Mouse (Mus musculus) limb, embryonic 15.5 days (tissue): ENCODE measurements around the gene Abcc8. TPM values are rescaled to one million over a fixed set of nuclear protein-coding genes. Genes with fewer than 3 reads are reported as not detected.

ENCODE experiments used
- ATAC-seq: fragments of 200-750 bp; cut with Nextera tagmentation; 2 replicates; pipeline ENCODE4 v1.8.0; 2017; ENCODE audit warnings: low read depth, moderate TSS enrichment; ENCODE audit not compliant: insufficient number of reproducible peaks, low FRiP score, low TSS enrichment
- H3K27ac ChIP-seq: fragments of 300-500 bp; sonication (generic); 2 replicates; pipeline ENCODE4 v1.5.1; 2015; ENCODE audit warnings: moderate library complexity, mild to moderate bottlenecking, inconsistent platforms
- H3K27me3 ChIP-seq: fragments of 300-500 bp; sonication (generic); 2 replicates; pipeline ENCODE4 v1.6.1; 2015; ENCODE audit warnings: inconsistent platforms
- H3K36me3 ChIP-seq: fragments of 300-500 bp; sonication (generic); 2 replicates; pipeline ENCODE4 v1.6.1; 2015; ENCODE audit warnings: inconsistent platforms
- H3K4me1 ChIP-seq: fragments of 300-500 bp; sonication (generic); 2 replicates; pipeline ENCODE4 v1.6.1; 2015; ENCODE audit warnings: inconsistent platforms
- H3K4me2 ChIP-seq: fragments of 300-500 bp; sonication (generic); 2 replicates; pipeline ENCODE4 v1.6.1; 2015; ENCODE audit warnings: mild to moderate bottlenecking, inconsistent platforms
- H3K4me3 ChIP-seq: fragments of 300-500 bp; sonication (generic); 2 replicates; pipeline ENCODE4 v1.5.1; 2015; ENCODE audit warnings: mild to moderate bottlenecking, inconsistent platforms
- H3K9ac ChIP-seq: fragments of 300-500 bp; sonication (generic); 2 replicates; pipeline ENCODE4 v1.6.1; 2015; ENCODE audit warnings: inconsistent platforms
- H3K9me3 ChIP-seq: fragments of 300-500 bp; sonication (generic); 2 replicates; pipeline ENCODE4 v1.6.1; 2016; ENCODE audit warnings: inconsistent platforms
- WGBS: fragments of 180-500 bp; shearing (Covaris S2); methylation state at CpG from one replicate; pipeline ENCODE4 v1.1.7; 2015; 5-methylcytosine and 5-hydroxymethylcytosine counted together
- polyA plus RNA-seq: library from polyadenylated mRNA; unstranded; fragments of >200 nt; fragmentation: Nextera tagmentation; extraction: Ambion mirVana; gene quantifications from 2 replicates; pipeline ENCODE4 v1.2.1, GENCODE M21; 2015

Abcc8 gene
- polyA plus RNA-seq, 1 experiment from 2014 or later: 1.0 TPM

DNA sequence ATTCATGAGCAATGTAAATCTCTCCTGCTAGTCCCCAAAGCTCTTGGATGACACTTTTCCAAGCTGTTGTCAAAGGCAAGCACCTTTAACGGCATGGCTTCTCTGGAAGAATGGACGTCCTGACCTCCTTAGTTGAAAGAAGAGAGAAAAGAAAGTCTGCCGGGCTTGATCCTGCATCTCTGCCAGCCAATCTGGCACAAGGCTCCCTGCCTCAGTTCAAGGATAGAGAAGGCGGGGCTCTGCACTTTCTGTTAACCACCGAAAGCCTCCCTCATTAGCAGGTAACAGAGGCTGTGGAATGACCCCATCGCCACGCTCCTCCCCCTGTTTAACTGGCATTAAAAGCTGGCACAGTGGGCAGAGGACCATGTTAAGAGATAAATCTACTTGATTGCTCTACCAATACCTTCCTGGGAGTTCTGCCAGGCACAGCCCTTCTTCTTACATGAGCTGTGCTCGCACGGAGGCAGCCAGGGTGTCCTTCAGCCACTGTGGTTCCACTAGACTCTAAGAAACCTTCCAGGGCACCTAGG, 26.9 kb downstream of the Abcc8 start:
- no peak for ATAC-seq
- no peak overlapping the region for H3K4me2 ChIP-seq
- no peak overlapping the region for H3K27ac ChIP-seq
- no peak overlapping the region for H3K4me3 ChIP-seq
- H3K4me1 ChIP-seq: no peaks in the 10 kb centered on the region
- H3K9me3 ChIP-seq: no peaks in the 10 kb centered on the region
- 66% methylated on average over 9 of the region's 9 CpGs for WGBS
- H3K9ac ChIP-seq: no peak overlapping the region
- H3K36me3 ChIP-seq: no peaks in the 10 kb centered on the region
- H3K27me3 ChIP-seq: peaks cover 5% of the 10 kb centered on the region; the same call in 1 of the 2 replicates

- no peaks in the 10 kb centered on the region for H3K4me1 ChIP-seq
- H3K9ac ChIP-seq: no peak overlapping the region
- H3K27ac ChIP-seq: no peak overlapping the region
- 91% methylated on average over 7 of the region's 7 CpGs for WGBS
- H3K4me2 ChIP-seq: no peak overlapping the region
- no peaks in the 10 kb centered on the region for H3K36me3 ChIP-seq
- no peak overlapping the region for H3K4me3 ChIP-seq
- H3K9me3 ChIP-seq: no peaks in the 10 kb centered on the region
- ATAC-seq: no peak
- H3K27me3 ChIP-seq: no peaks in the 10 kb centered on the region
Observed at GRCm38 (mm10) chr7:46147417-46147816, 32.4 kb downstream of the Abcc8 start.

- H3K9me3 ChIP-seq: no peaks in the 10 kb centered on the region
- no peaks in the 10 kb centered on the region for H3K36me3 ChIP-seq
- no peak overlapping the region for H3K4me3 ChIP-seq
- H3K27ac ChIP-seq: no peak overlapping the region
- no peaks in the 10 kb centered on the region for H3K4me1 ChIP-seq
- ATAC-seq: no peak
- 83% methylated on average over 7 of the region's 7 CpGs for WGBS
- H3K4me2 ChIP-seq: no peak overlapping the region
- no peak overlapping the region for H3K9ac ChIP-seq
- H3K27me3 ChIP-seq: no peaks in the 10 kb centered on the region
Observed at GRCm38 (mm10) chr7:46146675-46147308, 33.0 kb downstream of the Abcc8 start.

DNA sequence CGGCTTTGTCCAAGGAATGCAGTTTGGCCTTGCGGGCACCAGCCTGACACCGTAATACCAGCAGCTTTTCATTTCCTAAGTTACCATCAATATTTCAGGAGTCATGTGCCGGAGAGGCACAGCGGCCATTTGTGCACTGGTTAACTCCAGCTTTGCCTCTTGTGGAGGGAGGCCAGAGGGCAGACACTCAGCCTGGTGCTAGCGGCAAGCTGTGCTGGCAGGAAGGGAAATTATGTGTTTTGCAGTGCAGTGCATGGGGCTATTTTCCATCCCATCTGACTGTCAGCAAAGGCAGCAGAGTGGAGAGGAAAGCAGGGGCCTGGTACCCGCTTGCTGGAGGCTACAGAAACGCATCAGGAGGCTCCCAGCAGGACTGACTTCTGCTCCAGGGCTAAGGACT, 35.8 kb downstream of the Abcc8 start:
- no peaks in the 10 kb centered on the region for H3K9me3 ChIP-seq
- no peak overlapping the region for H3K27ac ChIP-seq
- 71% methylated on average over 8 of the region's 8 CpGs for WGBS
- ATAC-seq: no peak
- H3K9ac ChIP-seq: no peak overlapping the region
- H3K27me3 ChIP-seq: no peaks in the 10 kb centered on the region
- no peak overlapping the region for H3K4me3 ChIP-seq
- no peak overlapping the region for H3K4me2 ChIP-seq
- H3K36me3 ChIP-seq: no peaks in the 10 kb centered on the region
- no peaks in the 10 kb centered on the region for H3K4me1 ChIP-seq

DNA sequence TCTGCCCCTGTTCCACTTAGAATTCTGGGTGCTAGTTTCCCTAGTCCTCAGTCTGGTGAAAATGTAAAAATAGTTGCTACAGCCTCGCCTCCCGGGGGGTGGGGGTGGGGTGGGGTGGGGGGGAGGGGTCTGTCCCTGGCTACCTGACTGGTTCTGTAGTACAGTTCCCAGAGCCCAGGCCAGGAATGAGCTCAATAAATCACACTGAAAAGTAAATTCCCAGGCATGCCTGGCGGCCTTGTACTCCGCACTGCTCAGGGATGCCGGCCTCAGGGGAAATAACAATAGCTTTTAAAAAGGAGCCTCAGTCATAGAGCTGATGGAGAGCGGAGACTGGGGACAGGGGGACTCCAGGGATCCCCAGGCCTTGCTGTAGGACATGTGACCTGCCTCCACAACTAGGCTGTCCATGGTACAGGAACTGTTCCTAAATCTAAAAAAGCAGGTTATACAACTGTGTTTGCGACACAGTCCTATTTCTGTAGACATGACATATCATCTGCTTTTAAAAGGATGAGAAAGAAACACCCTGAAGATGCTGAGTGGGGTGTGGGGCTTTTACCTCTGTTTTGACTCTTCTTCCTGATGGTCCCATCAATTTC, 41.4 kb downstream of the Abcc8 start:
- WGBS: 27% methylated on average over 7 of the region's 7 CpGs
- H3K27me3 ChIP-seq: no peaks in the 10 kb centered on the region

GRCm38 (mm10) chr7:46133858-46134257, 46.0 kb downstream of the Abcc8 start:
- Histone ChIP-seq H3K4me2 (no peak overlapping the region), H3K9me3 (no peaks in the 10 kb centered on the region), H3K36me3 (no peaks in the 10 kb centered on the region), H3K27me3 (no peaks in the 10 kb centered on the region), H3K9ac (no peak overlapping the region), H3K27ac (no peak overlapping the region), H3K4me3 (no peak overlapping the region), H3K4me1 (no peaks in the 10 kb centered on the region)
- no peak for ATAC-seq
- WGBS: 19% methylated on average over 7 of the region's 7 CpGs

More for the DNA sequence above, 41.4 kb downstream of the Abcc8 start:
- Histone ChIP-seq H3K9me3 (no peaks in the 10 kb centered on the region), H3K9ac (no peak overlapping the region), H3K27ac (no peak overlapping the region), H3K36me3 (no peaks in the 10 kb centered on the region), H3K4me1 (no peaks in the 10 kb centered on the region), H3K4me3 (no peak overlapping the region), H3K4me2 (no peak overlapping the region)
- ATAC-seq: no peak

GRCm38 (mm10) chr7:46132229-46132628, 47.6 kb downstream of the Abcc8 start:
- no peak overlapping the region for H3K4me2 ChIP-seq

GRCm38 (mm10) chr7:46131806-46132205, 48.0 kb downstream of the Abcc8 start:
- no peak overlapping the region for H3K27ac ChIP-seq
- H3K4me1 ChIP-seq: peaks cover 6% of the 10 kb centered on the region; the same call in 1 of the 2 replicates
- WGBS: 59% methylated on average over 8 of the region's 8 CpGs
- no peak for ATAC-seq
- no peak overlapping the region for H3K9ac ChIP-seq
- H3K36me3 ChIP-seq: no peaks in the 10 kb centered on the region
- H3K27me3 ChIP-seq: 0 out of 2 replicates have a peak, but pooled peaks cover 3% of the 10 kb centered on the region
- no peak overlapping the region for H3K4me3 ChIP-seq
- no peak overlapping the region for H3K4me2 ChIP-seq
- H3K9me3 ChIP-seq: no peaks in the 10 kb centered on the region

More at GRCm38 (mm10) chr7:46132229-46132628, 47.6 kb downstream of the Abcc8 start:
- Histone ChIP-seq H3K4me1 (peaks cover 6% of the 10 kb centered on the region; the same call in 1 of the 2 replicates), H3K9ac (no peak overlapping the region), H3K4me3 (no peak overlapping the region), H3K36me3 (no peaks in the 10 kb centered on the region), H3K27ac (no peak overlapping the region), H3K9me3 (no peaks in the 10 kb centered on the region), H3K27me3 (0 out of 2 replicates have a peak, but pooled peaks cover 3% of the 10 kb centered on the region)
- no peak for ATAC-seq
- 87% methylated on average over 12 of the region's 12 CpGs for WGBS

DNA sequence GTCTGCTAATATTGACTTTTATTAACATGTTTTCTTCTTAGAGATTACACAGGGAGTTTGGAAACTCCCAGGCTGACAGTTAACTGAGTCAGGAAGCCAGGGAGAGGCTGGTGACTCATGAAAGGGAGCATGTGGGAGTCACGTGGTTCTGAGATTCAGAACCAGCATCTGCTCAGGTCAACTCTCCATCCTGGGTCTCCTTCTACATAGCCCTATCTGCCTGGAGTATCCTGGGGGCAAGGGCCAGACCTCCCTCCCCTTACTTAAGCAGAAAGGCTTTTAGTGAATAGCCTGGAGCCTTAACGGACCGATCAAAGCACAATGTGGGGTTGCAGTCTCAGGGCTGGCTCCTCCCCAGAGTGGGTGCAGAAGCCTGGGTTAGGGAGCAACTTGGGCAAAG, 48.6 kb downstream of the Abcc8 start:
- Histone ChIP-seq H3K9ac (no peak overlapping the region), H3K36me3 (no peaks in the 10 kb centered on the region), H3K27ac (no peak overlapping the region), H3K4me3 (no peak overlapping the region), H3K27me3 (0 out of 2 replicates have a peak, but pooled peaks cover 3% of the 10 kb centered on the region), H3K4me2 (no peak overlapping the region), H3K4me1 (peaks cover 6% of the 10 kb centered on the region; the same call in 1 of the 2 replicates), H3K9me3 (no peaks in the 10 kb centered on the region)
- WGBS: 16% methylated on average over 3 of the region's 3 CpGs
- ATAC-seq: no peak

DNA sequence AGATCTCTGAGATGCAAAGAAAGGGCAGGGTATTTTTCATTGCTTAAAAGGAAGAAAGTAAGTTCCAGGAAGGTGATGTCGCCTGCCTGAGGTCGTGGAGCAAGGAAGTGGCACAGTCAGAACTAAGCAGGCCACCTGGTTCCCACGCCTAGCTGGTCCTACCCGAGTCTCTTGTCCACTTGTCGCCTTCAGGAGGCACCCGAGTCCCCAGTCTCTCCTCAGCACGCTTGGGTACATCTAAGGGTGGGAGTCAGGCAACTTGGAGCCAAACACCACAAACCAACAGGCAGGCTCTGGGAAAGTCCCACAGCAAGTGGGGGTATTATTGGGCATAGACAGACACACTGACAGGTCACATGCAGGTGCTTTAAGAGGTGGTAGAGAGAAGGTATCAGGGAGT, 49.1 kb downstream of the Abcc8 start:
- no peak overlapping the region for H3K4me2 ChIP-seq
- no peak for ATAC-seq
- no peak overlapping the region for H3K4me3 ChIP-seq
- no peaks in the 10 kb centered on the region for H3K9me3 ChIP-seq
- H3K27me3 ChIP-seq: 0 out of 2 replicates have a peak, but pooled peaks cover 3% of the 10 kb centered on the region
- H3K4me1 ChIP-seq: peaks cover 6% of the 10 kb centered on the region; the same call in 1 of the 2 replicates
- WGBS: 45% methylated on average over 7 of the region's 7 CpGs
- no peak overlapping the region for H3K9ac ChIP-seq
- no peaks in the 10 kb centered on the region for H3K36me3 ChIP-seq
- H3K27ac ChIP-seq: no peak overlapping the region

DNA sequence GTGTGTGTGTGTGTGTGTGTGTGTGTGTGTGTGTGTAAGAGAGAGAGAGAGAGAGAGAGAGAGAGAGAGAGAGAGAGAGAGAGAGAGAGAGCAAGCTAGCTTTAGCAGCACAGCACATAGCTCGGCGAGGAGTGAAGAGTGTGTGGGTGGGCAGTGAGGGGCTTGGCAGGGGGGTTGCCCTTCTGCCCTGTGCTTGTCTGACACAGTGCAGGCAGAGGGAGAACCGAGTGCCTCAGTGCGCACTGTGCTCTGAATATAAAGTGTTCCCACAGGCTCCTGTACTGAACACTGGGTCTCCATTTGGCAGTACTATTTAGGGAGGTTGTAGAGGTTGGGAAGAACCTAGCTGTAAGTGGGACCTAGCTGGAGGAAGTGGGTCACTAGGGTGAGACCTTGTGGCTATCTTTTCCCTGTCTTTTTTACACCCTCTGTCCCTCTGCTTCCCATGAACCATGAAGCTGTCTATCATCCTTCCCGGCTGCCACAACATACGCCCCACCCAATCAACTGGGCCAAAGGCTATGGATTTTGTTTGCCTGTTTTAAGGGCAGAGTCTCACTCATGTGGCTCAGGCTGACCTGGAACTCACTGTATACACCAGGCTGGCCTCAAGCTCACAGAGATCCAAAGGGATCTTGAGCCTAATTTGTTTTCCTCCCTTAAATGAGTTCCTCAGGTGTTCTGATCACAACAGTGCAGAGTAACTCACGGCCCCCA, 50.2 kb downstream of the Abcc8 start:
- Histone ChIP-seq H3K4me1 (peaks cover 6% of the 10 kb centered on the region; the same call in 1 of the 2 replicates), H3K27ac (no peak overlapping the region), H3K9ac (no peak overlapping the region), H3K4me2 (no peak overlapping the region), H3K9me3 (no peaks in the 10 kb centered on the region), H3K4me3 (no peak overlapping the region), H3K27me3 (0 out of 2 replicates have a peak, but pooled peaks cover 3% of the 10 kb centered on the region), H3K36me3 (no peaks in the 10 kb centered on the region)
- WGBS: 53% methylated on average over 7 of the region's 7 CpGs
- no peak for ATAC-seq

GRCm38 (mm10) chr7:46128196-46128595, 51.6 kb downstream of the Abcc8 start:
- H3K4me3 ChIP-seq: no peak overlapping the region
- WGBS: 22% methylated on average over 7 of the region's 7 CpGs
- H3K4me1 ChIP-seq: peaks cover 6% of the 10 kb centered on the region; the same call in 1 of the 2 replicates
- H3K9ac ChIP-seq: no peak overlapping the region
- no peak for ATAC-seq
- H3K4me2 ChIP-seq: no peak overlapping the region
- H3K27me3 ChIP-seq: 0 out of 2 replicates have a peak, but pooled peaks cover 3% of the 10 kb centered on the region
- H3K9me3 ChIP-seq: no peaks in the 10 kb centered on the region
- H3K36me3 ChIP-seq: no peaks in the 10 kb centered on the region
- no peak overlapping the region for H3K27ac ChIP-seq
